Mouse (Mus musculus): ENCODE results near the gene Sptlc2. TPM values are rescaled to one million over a fixed set of nuclear protein-coding genes. Genes with fewer than 3 reads are reported as not detected.

The Sptlc2 gene
- total RNA-seq (2021): 10 to 100 TPM; 73.4 to 81.9 TPM

GRCm38 (mm10) chr12:87388122-87388774 is at the start of gene Sptlc2:
TSS of gene Sptlc2 (minus strand) at chr12:87388355.
- intact Hi-C loops (cut with DNase I): no loop called here
- DNase-seq: peak; percentile 99

- DNase-seq: no peak
- intact Hi-C loops (cut with DNase I): no loop called here
These were observed 40.7 kb upstream of the Sptlc2 start for GRCm38 (mm10) chr12:87428885-87429284.

GRCm38 (mm10) chr12:87428295-87428694 is 40.1 kb upstream of the Sptlc2 start:
- no peak for DNase-seq
- intact Hi-C loops (cut with DNase I): no loop called here

- DNase-seq: no peak
These were observed 38.3 kb upstream of the Sptlc2 start for GRCm38 (mm10) chr12:87426354-87427031.

GRCm38 (mm10) chr12:87424516-87424915 is 36.4 kb upstream of the Sptlc2 start:
- no peak for DNase-seq
- intact Hi-C loops (cut with DNase I): no loop called here

More at GRCm38 (mm10) chr12:87426354-87427031, 38.3 kb upstream of the Sptlc2 start:
- intact Hi-C loops (cut with DNase I): no loop called here

- intact Hi-C loops (cut with DNase I): no loop called here
- no peak for DNase-seq
These were observed 35.5 kb upstream of the Sptlc2 start for GRCm38 (mm10) chr12:87423700-87424099.

- intact Hi-C loops (cut with DNase I): no loop called here
- DNase-seq: peak; percentile 23
These were observed 33.8 kb upstream of the Sptlc2 start for GRCm38 (mm10) chr12:87421708-87422507.

GRCm38 (mm10) chr12:87419974-87420485 is 31.9 kb upstream of the Sptlc2 start:
- DNase-seq: no peak
- intact Hi-C loops (cut with DNase I): no loop called here

- peak; percentile 60 for DNase-seq
- intact Hi-C loops (cut with DNase I): no loop called here
These were observed 30.8 kb upstream of the Sptlc2 start for GRCm38 (mm10) chr12:87418921-87419320.

- intact Hi-C loops (cut with DNase I): no loop called here
- DNase-seq: peak; percentile 40
These were observed 28.5 kb upstream of the Sptlc2 start for GRCm38 (mm10) chr12:87416690-87417089.

- intact Hi-C loops (cut with DNase I): no loop called here
These were observed 27.2 kb upstream of the Sptlc2 start for GRCm38 (mm10) chr12:87415358-87415757.

GRCm38 (mm10) chr12:87413179-87413790 is 25.1 kb upstream of the Sptlc2 start:
- intact Hi-C loops (cut with DNase I): no loop called here

More at GRCm38 (mm10) chr12:87415358-87415757, 27.2 kb upstream of the Sptlc2 start:
- DNase-seq: no peak

GRCm38 (mm10) chr12:87410999-87411398 is 22.8 kb upstream of the Sptlc2 start:
- DNase-seq: no peak
- intact Hi-C loops (cut with DNase I): no loop called here

More at GRCm38 (mm10) chr12:87413179-87413790, 25.1 kb upstream of the Sptlc2 start:
- DNase-seq: peak; percentile 71

- DNase-seq: no peak
- intact Hi-C loops (cut with DNase I): no loop called here
These were observed 21.0 kb upstream of the Sptlc2 start for GRCm38 (mm10) chr12:87409123-87409522.

GRCm38 (mm10) chr12:87407869-87408605 is 19.9 kb upstream of the Sptlc2 start:
- no peak for DNase-seq
- intact Hi-C loops (cut with DNase I): no loop called here

- intact Hi-C loops (cut with DNase I): no loop called here
- no peak for DNase-seq
These were observed 17.6 kb upstream of the Sptlc2 start for GRCm38 (mm10) chr12:87405721-87406120.

GRCm38 (mm10) chr12:87405165-87405564 is 17.0 kb upstream of the Sptlc2 start:
- no peak for DNase-seq
- intact Hi-C loops (cut with DNase I): no loop called here

GRCm38 (mm10) chr12:87401883-87402282 is 13.7 kb upstream of the Sptlc2 start:
- intact Hi-C loops (cut with DNase I): no loop called here
- DNase-seq: no peak

GRCm38 (mm10) chr12:87399119-87399819 is 11.1 kb upstream of the Sptlc2 start:
- no peak for DNase-seq
- intact Hi-C loops (cut with DNase I): no loop called here
